Mouse (Mus musculus) liver, adult 2 months (tissue): ENCODE measurements around the gene Etv4. TPM values are rescaled to one million over a fixed set of nuclear protein-coding genes. Genes with fewer than 3 reads are reported as not detected.

Source experiments
- DNase-seq: peaks from one replicate; pipeline ENCODE4 v3.0.0-alpha.2; 2011; ENCODE audit warnings: low read depth, low spot score; ENCODE audit errors: extremely low read depth
- H3K27ac ChIP-seq: fragments of 200-500 bp; replicated peaks from 2 replicates; pipeline ENCODE4 v1.5.1; 2012; ENCODE audit warnings: low read depth, mild to moderate bottlenecking, control low read depth, inconsistent platforms, low read length; ENCODE audit not compliant: insufficient read depth
- H3K27me3 ChIP-seq: fragments of 200-500 bp; 2 replicates; pipeline ENCODE4 v1.6.1; 2012; ENCODE audit warnings: mild to moderate bottlenecking, moderate library complexity, low read length, inconsistent platforms; ENCODE audit not compliant: control insufficient read depth, insufficient read depth
- H3K36me3 ChIP-seq: fragments of 200-500 bp; 2 replicates; pipeline ENCODE4 v1.6.1; 2012; ENCODE audit warnings: low read length, inconsistent platforms; ENCODE audit not compliant: control insufficient read depth, insufficient read depth
- H3K4me1 ChIP-seq: fragments of 200-500 bp; 2 replicates; pipeline ENCODE4 v1.6.1; 2011; ENCODE audit warnings: low read length; ENCODE audit not compliant: control insufficient read depth, insufficient read depth
- H3K4me3 ChIP-seq: fragments of 200-500 bp; 2 replicates; pipeline ENCODE4 v1.5.1; 2011; ENCODE audit warnings: low read depth, mild to moderate bottlenecking, control low read depth, low read length, moderate library complexity; ENCODE audit not compliant: insufficient read depth
- H3K79me2 ChIP-seq: fragments of 200-500 bp; 2 replicates; pipeline ENCODE4 v1.6.1; 2012; ENCODE audit warnings: inconsistent platforms, mild to moderate bottlenecking, low read length, moderate library complexity; ENCODE audit not compliant: control insufficient read depth, insufficient read depth
- H3K9ac ChIP-seq: fragments of 200-500 bp; 2 replicates; pipeline ENCODE4 v1.6.1; 2012; ENCODE audit warnings: low read depth, mild to moderate bottlenecking, control low read depth, inconsistent platforms, low read length
- CTCF ChIP-seq: fragments of 200-500 bp; IDR thresholded peaks from 2 replicates; pipeline ENCODE4 v1.5.1; 2011; ENCODE audit warnings: low read depth, low read length, control low read depth
- POLR2A ChIP-seq: fragments of 200-500 bp; IDR thresholded peaks from 2 replicates; pipeline ENCODE4 v1.6.1; 2011; ENCODE audit warnings: low read length, control low read depth; ENCODE audit not compliant: insufficient read depth; ENCODE audit errors: extremely low read depth
- WGBS: fragments of 180-500 bp; shearing (Covaris S2); methylation state at CpG from one replicate; pipeline ENCODE4 v1.1.7; 2018; 5-methylcytosine and 5-hydroxymethylcytosine counted together
- polyA plus RNA-seq: library from polyadenylated mRNA; depleted of rRNA; stranded (reverse); fragments of >200 nt; gene quantifications from 2 replicates; pipeline ENCODE4 v1.2.3, GENCODE M21; 2012; rRNA removed
- total RNA-seq: library from RNA; depleted of rRNA; stranded (reverse); fragments of >200 nt; gene quantifications from 2 replicates; pipeline ENCODE4 v1.2.3, GENCODE M21; 2014; rRNA removed

Gene Etv4
- total and polyA plus RNA-seq, 2 experiments: 0.17 to 0.18 TPM

DNA sequence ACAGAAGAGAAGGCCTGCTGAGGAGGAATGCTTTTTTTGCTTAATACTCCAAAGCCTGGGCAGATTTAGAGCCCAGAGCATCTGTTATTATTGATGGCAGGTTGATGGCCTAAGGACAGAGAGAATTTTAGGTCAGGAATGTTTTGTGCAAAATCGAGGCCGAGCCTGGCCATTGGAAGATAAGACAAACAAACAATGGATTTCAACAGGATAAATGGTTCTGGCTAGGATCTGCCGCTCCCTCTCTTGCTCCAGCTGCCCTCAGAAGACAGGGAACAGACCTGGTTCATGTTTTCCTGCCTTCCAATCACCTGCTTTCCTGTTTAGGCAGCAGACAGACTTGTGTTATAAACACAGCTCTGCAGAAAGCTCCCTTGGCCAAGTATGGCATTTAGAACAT lies 55.9 kb downstream of the Etv4 start:
- peaks cover 7% of the 10 kb centered on the region; the same call in 1 of the 2 replicates for H3K79me2 ChIP-seq
- H3K36me3 ChIP-seq: no peaks in the 10 kb centered on the region
- no peak overlapping the region for H3K4me3 ChIP-seq
- peak overlapping the region; percentile 19; the same call in 1 of the 2 replicates for H3K9ac ChIP-seq
- peak; percentile 94 for DNase-seq
- 11% methylated on average over 3 of the region's 3 CpGs for WGBS
- no peaks in the 10 kb centered on the region for H3K27me3 ChIP-seq
- TF ChIP-seq CTCF (no peak), POLR2A (no peak)
- peaks cover 8% of the 10 kb centered on the region for H3K4me1 ChIP-seq
- H3K27ac ChIP-seq: peak overlapping the region; percentile 78

DNA sequence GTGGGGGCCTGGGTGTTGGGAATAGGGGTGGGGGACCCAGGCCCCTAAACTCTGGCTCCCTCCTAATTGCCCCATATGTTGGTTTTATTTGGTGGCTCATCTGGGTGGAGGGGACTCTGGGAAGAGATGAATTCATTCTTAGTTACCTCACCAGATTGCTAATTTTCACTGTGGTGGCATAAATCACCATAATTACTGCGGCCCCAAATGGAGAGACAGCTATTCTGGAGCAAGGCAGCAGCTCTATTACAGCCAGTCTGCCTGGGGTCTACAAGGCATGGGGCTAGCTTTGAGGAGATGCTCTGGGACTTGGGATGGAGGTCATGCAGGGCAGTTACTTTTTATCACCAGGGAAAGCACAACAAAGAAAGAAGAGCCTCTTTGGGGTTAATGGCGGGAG lies 58.4 kb downstream of the Etv4 start:
- H3K4me3 ChIP-seq: no peak overlapping the region
- H3K27ac ChIP-seq: no peak overlapping the region
- DNase-seq: no peak
- no peaks in the 10 kb centered on the region for H3K36me3 ChIP-seq
- TF ChIP-seq POLR2A (no peak), CTCF (no peak)
- no peaks in the 10 kb centered on the region for H3K27me3 ChIP-seq
- H3K4me1 ChIP-seq: peaks cover 3% of the 10 kb centered on the region
- no peak overlapping the region for H3K9ac ChIP-seq
- WGBS: 96% methylated on average over 2 of the region's 2 CpGs
- no peaks in the 10 kb centered on the region for H3K79me2 ChIP-seq

GRCm38 (mm10) chr11:101725043-101725442 lies 60.1 kb downstream of the Etv4 start:
- Histone ChIP-seq H3K9ac (no peak overlapping the region), H3K36me3 (no peaks in the 10 kb centered on the region), H3K79me2 (no peaks in the 10 kb centered on the region), H3K4me1 (peaks cover 3% of the 10 kb centered on the region), H3K27me3 (no peaks in the 10 kb centered on the region), H3K27ac (no peak overlapping the region), H3K4me3 (no peak overlapping the region)
- no peak for TF ChIP-seq POLR2A
- TF ChIP-seq CTCF: no peak
- DNase-seq: no peak
- WGBS: 79% methylated on average over 8 of the region's 8 CpGs

- TF ChIP-seq POLR2A (no peak), CTCF (no peak)
- Histone ChIP-seq H3K4me1 (no peaks in the 10 kb centered on the region), H3K9ac (no peak overlapping the region), H3K36me3 (no peaks in the 10 kb centered on the region), H3K4me3 (no peak overlapping the region), H3K27me3 (no peaks in the 10 kb centered on the region), H3K27ac (no peak overlapping the region), H3K79me2 (no peaks in the 10 kb centered on the region)
- 75% methylated on average over 21 of the region's 21 CpGs for WGBS
- no peak for DNase-seq
These were observed 65.1 kb downstream of the Etv4 start for GRCm38 (mm10) chr11:101719986-101720520.

Other genes with a start within 250 kb of the Etv4 start
- gene Brca1, start 233.4 kb downstream of the Etv4 start, total RNA-seq: 3.3 and 4.2 TPM in 2 replicates
- 0.18 and 0.22 TPM in 2 replicates for gene Brca1, start 233.4 kb downstream of the Etv4 start, polyA plus RNA-seq
- gene Nbr1, start 233.2 kb downstream of the Etv4 start, total RNA-seq: 211 and 222 TPM in 2 replicates
- gene Nbr1, start 233.2 kb downstream of the Etv4 start, polyA plus RNA-seq: 114 and 141 TPM in 2 replicates
- 6.4 and 7.7 TPM in 2 replicates for gene Tmem106a, start 203.1 kb downstream of the Etv4 start, total RNA-seq
- gene Tmem106a, start 203.1 kb downstream of the Etv4 start, polyA plus RNA-seq: 15.2 and 23.1 TPM in 2 replicates
- gene Gm11634, start 186.1 kb downstream of the Etv4 start, total RNA-seq: not detected in 2 replicates
- not detected in 2 replicates for gene Gm11634, start 186.1 kb downstream of the Etv4 start, polyA plus RNA-seq
- gene Rdm1, start 158.2 kb downstream of the Etv4 start, total RNA-seq: 10.3 and 12.9 TPM in 2 replicates
- 12.1 and 12.4 TPM in 2 replicates for gene Rdm1, start 158.2 kb downstream of the Etv4 start, polyA plus RNA-seq
- 55.4 and 87.9 TPM in 2 replicates for gene Arl4d, start 119.8 kb downstream of the Etv4 start, total RNA-seq
- 21.0 and 22.4 TPM in 2 replicates for gene Arl4d, start 119.8 kb downstream of the Etv4 start, polyA plus RNA-seq
- gene Dhx8, start 52.5 kb downstream of the Etv4 start, total RNA-seq: 7.7 and 10.5 TPM in 2 replicates
- 4.7 and 5.5 TPM in 2 replicates for gene Dhx8, start 52.5 kb downstream of the Etv4 start, polyA plus RNA-seq
- 0.07 TPM in 1 of 2 replicates, not detected in the other for gene Meox1, start 109.0 kb upstream of the Etv4 start, total RNA-seq
- gene Meox1, start 109.0 kb upstream of the Etv4 start, polyA plus RNA-seq: 0.05 TPM in 1 of 2 replicates, not detected in the other
- gene Sost, start 181.6 kb upstream of the Etv4 start, total RNA-seq: not detected in 2 replicates
- 0.04 and 0.10 TPM in 2 replicates for gene Sost, start 181.6 kb upstream of the Etv4 start, polyA plus RNA-seq
- gene Cfap97d1, start 198.9 kb upstream of the Etv4 start, total RNA-seq: not detected in 2 replicates
- not detected in 2 replicates for gene Cfap97d1, start 198.9 kb upstream of the Etv4 start, polyA plus RNA-seq
- gene Dusp3, start 201.6 kb upstream of the Etv4 start, total RNA-seq: 15.8 and 21.7 TPM in 2 replicates
- gene Dusp3, start 201.6 kb upstream of the Etv4 start, polyA plus RNA-seq: 38.7 and 40.0 TPM in 2 replicates
- 0.07 and 0.28 TPM in 2 replicates for gene Mpp3, start 243.1 kb upstream of the Etv4 start, total RNA-seq
- gene Mpp3, start 243.1 kb upstream of the Etv4 start, polyA plus RNA-seq: 0.06 and 0.19 TPM in 2 replicates